Mouse (Mus musculus) G1E (cell line): ENCODE data around the gene L3mbtl4. TPM values are rescaled to one million over a fixed set of nuclear protein-coding genes. Genes with fewer than 3 reads are reported as not detected.

Experiments used
- ATAC-seq: 2 replicates; pipeline ENCODE4 v1.8.0; 2016; ENCODE audit warnings: mild to moderate bottlenecking; ENCODE audit not compliant: insufficient number of reproducible peaks, poor library complexity, low FRiP score, severe bottlenecking; ENCODE audit errors: extremely low read depth
- DNase-seq: peaks from one replicate; pipeline ENCODE4 v3.0.0; 2012; ENCODE audit warnings: low spot score
- H3K27me3 ChIP-seq: 2 replicates; pipeline ENCODE4 v1.6.1; 2012; ENCODE audit warnings: mild to moderate bottlenecking, low read length, inconsistent platforms; ENCODE audit not compliant: insufficient read depth
- H3K36me3 ChIP-seq: replicated peaks from 2 replicates; pipeline ENCODE3; 2012; ENCODE audit warnings: mild to moderate bottlenecking, inconsistent platforms
- H3K4me1 ChIP-seq: 2 replicates; pipeline ENCODE4 v1.6.1; 2012; ENCODE audit warnings: low read depth, low read length, inconsistent platforms, mixed read lengths; ENCODE audit not compliant: insufficient read depth
- H3K4me3 ChIP-seq: 2 replicates; pipeline ENCODE4 v1.5.1; 2012; ENCODE audit warnings: low read depth, mild to moderate bottlenecking, inconsistent platforms, low read length, moderate library complexity, mixed read lengths
- H3K9me3 ChIP-seq: replicated peaks from 2 replicates; pipeline ENCODE4 v1.6.1; 2012; ENCODE audit warnings: inconsistent platforms
- CTCF ChIP-seq: IDR thresholded peaks from 2 replicates; pipeline ENCODE4 v1.5.1; 2012; ENCODE audit warnings: low read depth, low read length, inconsistent platforms, mixed read lengths
- GATA1 ChIP-seq: IDR thresholded peaks from 2 replicates; pipeline ENCODE4 v1.6.1; 2012; ENCODE audit warnings: borderline replicate concordance, low read length, inconsistent platforms, mixed read lengths
- GATA2 ChIP-seq: IDR thresholded peaks from 2 replicates; pipeline ENCODE4 v1.6.1; 2012; ENCODE audit warnings: low read depth, low read length, inconsistent platforms, borderline replicate concordance
- POLR2AphosphoS5 ChIP-seq: IDR thresholded peaks from 2 replicates; pipeline ENCODE4 v1.6.1; 2012; ENCODE audit warnings: low read depth, low read length, inconsistent platforms; ENCODE audit not compliant: insufficient replicate concordance
- TAL1 ChIP-seq: conservative IDR thresholded peaks from 2 replicates; pipeline ENCODE4 v1.6.1; 2012; ENCODE audit warnings: low read depth, low read length, inconsistent platforms, mixed read lengths
- polyA plus RNA-seq: library from polyadenylated mRNA; stranded (reverse); fragments of >175 nt; gene quantifications from 2 replicates; pipeline ENCODE4 v1.2.3, GENCODE M21; 2012
- total RNA-seq, 2 experiments: library from RNA; stranded (forward) in 1 of 2; stranded (reverse) in 1 of 2; fragments of 200-1000 nt in 1 of 2; fragments of >200 nt in 1 of 2; fragmentation: Nextera tagmentation in 1 of 2; gene quantifications; 2 replicates each; pipeline ENCODE4 v1.2.3; 2014 to 2017

L3mbtl4 gene
- total and polyA plus RNA-seq, 3 experiments, result 0.33 TPM; not detected in 2

DNA sequence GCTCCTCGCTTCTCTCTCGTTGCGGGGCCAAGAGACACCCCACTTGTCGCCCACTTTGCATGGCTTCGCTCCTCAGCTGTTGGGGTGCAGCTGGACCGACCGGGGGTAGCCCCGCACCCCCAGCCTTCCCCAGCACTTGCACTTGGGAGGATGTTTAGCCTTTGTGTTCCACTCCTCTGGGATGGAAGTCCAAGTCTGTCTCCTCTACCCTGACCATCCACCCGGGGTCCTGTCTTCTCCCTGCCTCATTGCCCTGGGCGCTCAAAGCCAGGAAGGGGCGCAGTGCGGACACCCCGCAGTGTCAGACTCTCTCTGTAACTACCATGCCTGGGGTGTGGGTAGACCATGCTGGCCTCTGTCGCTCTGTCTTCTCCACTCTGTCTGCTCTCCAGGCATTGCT, 357 bp downstream of the L3mbtl4 start:
- no peaks in the 10 kb centered on the region for H3K4me1 ChIP-seq
- no peak for ATAC-seq
- DNase-seq, result no peak

GRCm38 (mm10) chr17:68275138-68275537, 1.5 kb downstream of the L3mbtl4 start:
- ATAC-seq (no peak), DNase-seq (no peak)
- no peak for TF ChIP-seq GATA1
- TF ChIP-seq GATA2, result no peak
- no peak for TF ChIP-seq POLR2AphosphoS5
- no peak for TF ChIP-seq CTCF
- no peak for TF ChIP-seq TAL1
- H3K4me1 ChIP-seq, result no peaks in the 10 kb centered on the region
- H3K36me3 ChIP-seq, result no peaks in the 10 kb centered on the region
- peaks cover 45% of the 10 kb centered on the region for H3K9me3 ChIP-seq
- H3K27me3 ChIP-seq, result no peaks in the 10 kb centered on the region
- H3K4me3 ChIP-seq, result no peak overlapping the region

More for the DNA sequence above, 357 bp downstream of the L3mbtl4 start:
- Histone ChIP-seq H3K9me3 (peaks cover 54% of the 10 kb centered on the region), H3K36me3 (no peaks in the 10 kb centered on the region), H3K27me3 (no peaks in the 10 kb centered on the region), H3K4me3 (peak overlapping the region; percentile 12; the same call in 1 of the 2 replicates)
- TF ChIP-seq POLR2AphosphoS5 (no peak), GATA1 (no peak), GATA2 (no peak), TAL1 (no peak), CTCF (no peak)

DNA sequence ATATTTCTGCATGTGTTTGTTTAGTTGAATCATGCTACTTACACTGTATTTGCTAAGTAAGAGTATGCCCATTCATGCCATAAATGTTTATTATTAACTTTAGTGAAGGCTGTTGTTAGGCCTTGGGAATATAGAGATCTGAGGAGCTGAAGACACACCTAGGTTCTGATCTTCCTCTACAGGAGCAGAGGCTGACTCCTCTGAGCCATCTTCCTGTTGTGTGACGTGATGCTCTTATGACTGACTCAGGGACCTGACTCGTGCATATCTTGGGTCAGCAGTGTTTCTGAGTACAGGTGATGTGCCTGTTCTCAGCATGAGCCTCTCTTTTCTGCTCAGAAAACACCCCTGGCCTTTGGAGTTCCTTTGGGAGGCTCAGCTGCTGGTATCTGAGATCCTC, 7.3 kb downstream of the L3mbtl4 start:
- ATAC-seq, result no peak
- no peaks in the 10 kb centered on the region for H3K27me3 ChIP-seq
- H3K9me3 ChIP-seq, result peaks cover 23% of the 10 kb centered on the region

DNA sequence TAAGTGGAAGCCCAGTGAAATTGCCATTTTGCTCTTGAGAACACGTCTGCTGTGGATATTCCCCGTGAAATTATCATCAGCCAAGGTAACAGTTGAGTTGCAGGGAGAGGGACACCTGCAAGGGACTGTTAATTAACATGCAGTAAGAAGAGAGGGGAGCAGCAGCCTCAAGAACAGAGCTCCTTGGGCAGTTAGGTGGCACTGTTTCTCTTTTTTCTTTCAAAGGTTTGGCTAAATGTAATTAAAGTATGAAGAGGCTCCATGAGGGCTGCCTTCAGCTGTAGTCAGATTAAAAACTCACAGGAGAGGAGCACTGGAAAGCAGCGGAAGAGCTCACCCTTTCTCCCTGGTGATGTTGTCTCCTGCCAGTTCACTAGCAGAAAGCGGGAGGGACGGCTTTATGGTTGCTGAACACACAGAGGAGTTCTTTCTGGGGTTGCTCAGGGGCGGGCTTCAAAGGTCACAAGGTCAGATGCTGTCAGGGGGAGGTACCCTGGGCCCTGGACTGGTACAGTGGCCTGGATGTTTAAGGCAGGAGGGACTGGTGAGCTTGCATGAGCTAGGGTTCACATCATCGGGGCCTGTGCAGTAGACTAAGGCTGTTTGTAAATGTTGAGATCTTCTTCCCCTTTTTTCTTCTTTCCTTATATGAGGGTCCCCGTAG, 11.7 kb downstream of the L3mbtl4 start:
- TF ChIP-seq GATA2, result no peak
- no peak for TF ChIP-seq TAL1
- no peak for TF ChIP-seq CTCF
- TF ChIP-seq GATA1, result no peak
- TF ChIP-seq POLR2AphosphoS5, result no peak
- Histone ChIP-seq H3K4me1 (no peaks in the 10 kb centered on the region), H3K36me3 (no peaks in the 10 kb centered on the region), H3K9me3 (peaks cover 27% of the 10 kb centered on the region), H3K4me3 (no peak overlapping the region), H3K27me3 (no peaks in the 10 kb centered on the region)
- ATAC-seq (no peak), DNase-seq (no peak)

More for the DNA sequence above, 7.3 kb downstream of the L3mbtl4 start:
- no peak for DNase-seq
- H3K4me3 ChIP-seq, result no peak overlapping the region
- TF ChIP-seq GATA2, result no peak
- no peak for TF ChIP-seq POLR2AphosphoS5
- TF ChIP-seq GATA1, result no peak
- H3K36me3 ChIP-seq, result no peaks in the 10 kb centered on the region
- no peaks in the 10 kb centered on the region for H3K4me1 ChIP-seq

DNA sequence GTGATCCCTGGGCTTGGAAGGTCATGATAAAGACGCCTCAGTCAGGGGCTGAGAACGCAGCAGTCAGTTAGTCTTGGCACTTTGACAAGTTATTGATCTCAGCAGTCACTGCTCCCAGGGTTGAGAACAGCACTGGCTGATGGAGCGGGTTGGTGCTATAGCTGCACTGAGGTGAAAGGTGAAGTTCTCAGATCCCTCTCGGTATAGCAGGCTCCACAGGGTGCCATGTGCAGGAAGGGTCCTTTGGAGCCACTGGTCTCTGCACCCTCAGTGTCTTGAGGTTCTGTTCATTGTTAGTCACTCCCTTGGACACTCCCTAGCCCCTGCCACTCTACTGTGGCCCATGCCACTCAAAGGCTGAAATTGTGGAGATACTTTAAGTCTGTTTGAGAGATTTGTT, 14.5 kb downstream of the L3mbtl4 start:
- H3K9me3 ChIP-seq, result peaks cover 26% of the 10 kb centered on the region
- H3K36me3 ChIP-seq, result no peaks in the 10 kb centered on the region
- no peaks in the 10 kb centered on the region for H3K27me3 ChIP-seq
- DNase-seq (no peak), ATAC-seq (no peak)
- no peak for TF ChIP-seq GATA2
- TF ChIP-seq POLR2AphosphoS5, result no peak
- no peak for TF ChIP-seq GATA1
- TF ChIP-seq TAL1, result no peak
- no peak for TF ChIP-seq CTCF
- no peaks in the 10 kb centered on the region for H3K4me1 ChIP-seq
- no peak overlapping the region for H3K4me3 ChIP-seq

GRCm38 (mm10) chr17:68288699-68289098, 15.1 kb downstream of the L3mbtl4 start:
- ATAC-seq (no peak), DNase-seq (no peak)
- no peaks in the 10 kb centered on the region for H3K4me1 ChIP-seq
- no peak for TF ChIP-seq GATA1
- H3K27me3 ChIP-seq, result no peaks in the 10 kb centered on the region
- H3K36me3 ChIP-seq, result no peaks in the 10 kb centered on the region
- no peak overlapping the region for H3K4me3 ChIP-seq
- H3K9me3 ChIP-seq, result peaks cover 29% of the 10 kb centered on the region

DNA sequence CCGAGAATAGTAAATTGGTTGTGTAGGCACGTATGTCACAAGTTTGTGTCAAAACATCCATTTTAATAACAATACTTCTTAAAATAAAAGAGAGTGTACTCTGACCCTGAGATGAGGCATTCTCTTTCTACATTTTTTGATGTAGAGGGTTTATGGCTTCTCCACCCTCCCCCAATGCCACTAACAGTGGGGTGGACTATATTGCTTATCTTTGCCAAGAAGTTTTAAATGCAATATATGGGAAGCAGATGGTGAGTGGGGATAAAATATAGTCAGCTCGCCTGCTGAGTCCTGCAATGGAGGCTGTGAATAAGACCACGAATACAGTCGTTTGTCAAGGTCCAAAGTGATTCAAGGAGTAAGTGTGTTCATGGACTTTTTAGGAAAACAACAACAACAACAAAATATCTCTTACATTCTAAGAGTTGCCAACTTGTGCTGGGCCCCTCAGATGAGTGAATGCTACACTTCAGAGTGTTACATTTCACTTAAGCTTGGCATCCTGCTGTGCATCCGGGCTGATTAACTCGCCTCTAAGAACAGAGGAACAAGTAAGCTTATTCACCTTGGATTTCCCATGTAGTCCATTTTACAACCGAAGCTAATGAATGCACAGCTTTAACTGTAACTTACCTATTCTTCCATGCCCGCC, 18.2 kb downstream of the L3mbtl4 start:
- Histone ChIP-seq H3K36me3 (no peaks in the 10 kb centered on the region), H3K9me3 (peaks cover 38% of the 10 kb centered on the region), H3K27me3 (no peaks in the 10 kb centered on the region), H3K4me3 (no peak overlapping the region), H3K4me1 (no peaks in the 10 kb centered on the region)
- ATAC-seq (no peak), DNase-seq (no peak)
- no peak for TF ChIP-seq GATA2
- no peak for TF ChIP-seq TAL1
- TF ChIP-seq POLR2AphosphoS5, result no peak
- TF ChIP-seq GATA1, result no peak
- TF ChIP-seq CTCF, result no peak
